Mouse (Mus musculus): ENCODE results near the gene Prss41. TPM values are rescaled to one million over a fixed set of nuclear protein-coding genes. Genes with fewer than 3 reads are reported as not detected.

Prss41 gene
- 5.4 TPM for polyA plus RNA-seq (2017; shearing (Covaris generic))

GRCm38 (mm10) chr17:23843812-23844273, at the start of gene Prss41, which contains the start of gene Prss32:
Prss41 (minus strand) TSS chr17:23844172.
Prss32 (plus strand) TSS chr17:23843855.

DNA sequence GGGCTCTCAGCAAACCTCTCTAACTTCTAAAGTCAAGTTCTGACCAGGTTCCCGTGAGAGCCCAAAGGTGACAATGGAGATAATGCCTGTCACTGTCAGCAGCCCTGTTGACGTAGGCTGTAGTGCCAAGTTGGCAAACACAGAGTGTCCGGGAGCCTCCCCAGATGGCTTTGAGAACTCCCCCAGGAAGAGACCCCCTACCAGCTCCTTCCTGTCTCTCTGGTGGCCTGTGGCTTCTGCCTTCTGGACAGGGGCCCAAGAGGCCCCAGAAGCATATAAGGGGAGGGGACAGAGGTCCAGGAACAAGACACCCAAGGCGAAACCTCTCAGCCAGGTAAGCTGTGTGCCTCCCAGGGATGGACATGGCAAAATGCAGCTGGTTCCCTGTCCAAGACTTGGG, 36.6 kb upstream of the Prss41 start, which contains the start of the genes Dcpp1 and Dcpp2:
TSS of gene Dcpp1 (plus strand) at position 301 of the 400 bp plus-strand sequence.
TSS of gene Dcpp2 (plus strand) at position 305 of the 400 bp plus-strand sequence.

DNA sequence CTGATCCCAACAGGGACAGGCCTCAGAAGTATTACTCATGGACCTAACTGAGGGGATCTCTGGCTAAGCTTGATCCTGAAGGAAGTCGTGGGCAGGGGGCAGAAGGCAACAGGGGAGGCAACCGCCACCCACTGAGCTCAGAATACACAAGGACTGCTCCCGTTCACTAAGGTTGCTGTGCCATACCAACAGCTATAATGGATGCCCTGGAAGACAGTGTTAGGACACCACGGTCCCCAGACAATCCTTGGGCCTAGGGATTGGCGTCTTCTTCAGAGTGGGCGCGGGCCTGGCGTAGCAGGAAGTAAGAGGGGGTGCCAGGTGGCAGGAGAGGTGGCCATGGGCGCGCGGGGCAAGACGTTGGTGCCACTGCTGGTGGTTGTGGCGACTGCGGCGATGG, 23.8 kb upstream of the Prss41 start, which contains the start of gene Prss21:
TSS of gene Prss21 (plus strand) at position 301 of the 400 bp plus-strand sequence.

GRCm38 (mm10) chr17:23836006-23836575, 7.9 kb downstream of the Prss41 start, which contains the start of gene Prss33:
Prss33 (minus strand) TSS chr17:23836056.

DNA sequence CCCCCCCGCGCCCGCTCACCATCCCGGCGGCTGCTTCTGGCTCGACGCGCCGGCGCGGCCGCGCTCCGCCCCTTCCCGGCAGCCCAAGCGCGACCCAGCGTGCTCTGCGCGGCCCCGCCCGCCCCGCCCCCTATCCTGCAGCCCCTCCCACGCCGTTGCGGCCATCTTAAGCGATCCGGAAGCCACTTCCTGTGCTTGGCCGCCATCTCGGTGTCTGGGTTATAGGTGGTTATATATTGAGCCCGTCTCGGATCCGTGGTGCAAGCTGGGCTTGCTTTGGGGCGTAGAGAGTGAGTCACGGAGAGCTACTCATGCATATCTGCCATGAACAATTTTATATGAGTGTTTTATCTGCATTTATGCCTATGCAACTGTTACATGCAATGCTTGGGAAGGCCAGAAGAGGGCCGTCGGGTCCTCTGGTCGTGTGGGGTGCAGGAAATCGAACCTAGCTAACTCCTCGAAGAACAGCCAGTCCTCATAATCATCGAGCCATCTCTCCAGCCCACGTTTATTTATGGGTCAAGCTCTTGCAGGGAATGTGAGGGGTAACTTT, 14.8 kb downstream of the Prss41 start, which contains the start of gene Elob:
TSS of gene Elob (minus strand) at position 73 of the 556 bp plus-strand sequence.

DNA sequence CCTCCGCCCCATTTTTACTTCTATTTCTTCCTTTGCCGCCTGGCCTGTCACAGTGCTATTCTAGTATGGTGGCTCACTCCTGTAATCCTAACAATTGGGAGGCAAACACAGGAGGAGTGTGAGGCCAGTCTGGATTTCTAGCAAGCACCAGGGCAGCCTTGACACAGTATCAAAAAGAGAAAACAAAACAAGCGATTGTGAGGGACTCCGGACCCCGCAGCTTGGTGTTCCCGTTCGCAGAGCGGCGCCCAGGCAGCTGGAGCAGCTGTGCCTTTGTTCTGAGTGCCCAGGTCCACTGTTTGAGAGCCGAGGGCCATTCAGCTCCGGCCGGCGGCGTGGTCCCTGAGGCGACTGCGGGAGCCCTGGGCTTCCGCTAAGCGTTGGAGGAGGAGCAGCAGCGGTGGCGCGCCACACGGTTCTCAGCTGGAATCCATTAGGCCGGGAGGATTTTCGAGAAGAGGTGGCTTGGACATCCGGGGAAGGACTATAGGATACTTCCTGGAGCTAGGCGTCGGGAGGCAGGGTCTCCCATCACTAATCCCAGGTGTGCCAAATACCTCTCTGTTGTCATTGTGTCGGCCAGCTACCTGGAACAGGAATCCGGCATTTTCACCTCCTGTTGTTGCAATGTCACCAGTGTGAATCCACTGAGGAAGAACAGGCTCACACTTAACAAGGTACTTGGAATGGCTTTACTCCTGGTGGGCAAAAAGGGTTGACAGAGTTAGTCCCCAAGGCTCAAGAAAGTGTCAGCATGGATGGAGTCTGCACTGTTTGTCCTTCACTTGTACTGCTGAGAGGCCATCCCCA, 53.5 kb downstream of the Prss41 start, which contains the start of gene Srrm2:
TSS of gene Srrm2 (plus strand) at position 264 of the 810 bp plus-strand sequence.

Other genes starting within 250 kb of the Prss41 start
- not detected for gene Zfp13, start 244.7 kb downstream of the Prss41 start, polyA plus RNA-seq (2017; shearing (Covaris generic))
- gene Zscan10, start 243.3 kb downstream of the Prss41 start, polyA plus RNA-seq (2017; shearing (Covaris generic)): 4.7 TPM
- gene Mmp25, start 198.9 kb downstream of the Prss41 start, polyA plus RNA-seq (2017; shearing (Covaris generic)): 0.40 TPM
- not detected for gene Bicdl2, start 183.7 kb downstream of the Prss41 start, polyA plus RNA-seq (2017; shearing (Covaris generic))
- gene Hcfc1r1, start 170.6 kb downstream of the Prss41 start, polyA plus RNA-seq (2017; shearing (Covaris generic)): 73.0 TPM
- 33.0 TPM for gene Thoc6, start 170.3 kb downstream of the Prss41 start, polyA plus RNA-seq (2017; shearing (Covaris generic))
- 14.9 TPM for gene Tnfrsf12a, start 166.7 kb downstream of the Prss41 start, polyA plus RNA-seq (2017; shearing (Covaris generic))
- gene Cldn6, start 164.9 kb downstream of the Prss41 start, polyA plus RNA-seq (2017; shearing (Covaris generic)): not detected
- gene Cldn9, start 160.1 kb downstream of the Prss41 start, polyA plus RNA-seq (2017; shearing (Covaris generic)): not detected
- not detected for gene 1520401A03Rik, start 121.4 kb downstream of the Prss41 start, polyA plus RNA-seq (2017; shearing (Covaris generic))
- gene Pkmyt1, start 117.8 kb downstream of the Prss41 start, polyA plus RNA-seq (2017; shearing (Covaris generic)): 15.2 TPM
- gene Paqr4, start 103.3 kb downstream of the Prss41 start, polyA plus RNA-seq (2017; shearing (Covaris generic)): 4.5 TPM
- gene Kremen2, start 98.3 kb downstream of the Prss41 start, polyA plus RNA-seq (2017; shearing (Covaris generic)): 5.8 TPM
- 17.1 TPM for gene Flywch1, start 72.6 kb downstream of the Prss41 start, polyA plus RNA-seq (2017; shearing (Covaris generic))
- 5.2 TPM for gene Flywch2, start 58.1 kb downstream of the Prss41 start, polyA plus RNA-seq (2017; shearing (Covaris generic))
- 338 TPM for gene Srrm2, start 53.6 kb downstream of the Prss41 start, polyA plus RNA-seq (2017; shearing (Covaris generic))
- 746 TPM for gene Elob, start 15.0 kb downstream of the Prss41 start, polyA plus RNA-seq (2017; shearing (Covaris generic))
- gene Prss33, start 8.1 kb downstream of the Prss41 start, polyA plus RNA-seq (2017; shearing (Covaris generic)): 1.2 TPM
- gene Prss32, start 317 bp downstream of the Prss41 start, polyA plus RNA-seq (2017; shearing (Covaris generic)): not detected
- gene Prss21, start 23.9 kb upstream of the Prss41 start, polyA plus RNA-seq (2017; shearing (Covaris generic)): not detected
- not detected for gene Dcpp1, start 36.7 kb upstream of the Prss41 start, polyA plus RNA-seq (2017; shearing (Covaris generic))
- gene Dcpp2, start 36.7 kb upstream of the Prss41 start, polyA plus RNA-seq (2017; shearing (Covaris generic)): not detected
- gene Dcpp3, start 73.3 kb upstream of the Prss41 start, polyA plus RNA-seq (2017; shearing (Covaris generic)): not detected
- gene Sbp, start 97.5 kb upstream of the Prss41 start, polyA plus RNA-seq (2017; shearing (Covaris generic)): not detected
- not detected for gene Sbpl, start 111.1 kb upstream of the Prss41 start, polyA plus RNA-seq (2017; shearing (Covaris generic))
- 0.25 TPM for gene Prss30, start 136.4 kb upstream of the Prss41 start, polyA plus RNA-seq (2017; shearing (Covaris generic))
- not detected for gene Prss22, start 153.9 kb upstream of the Prss41 start, polyA plus RNA-seq (2017; shearing (Covaris generic))
- gene Prss27, start 194.0 kb upstream of the Prss41 start, polyA plus RNA-seq (2017; shearing (Covaris generic)): 0.58 TPM
- 6.9 TPM for gene Kctd5, start 229.3 kb upstream of the Prss41 start, polyA plus RNA-seq (2017; shearing (Covaris generic))